Mouse (Mus musculus): ENCODE data around the gene Sh3kbp1.

- TF ChIP-seq CTCF (IDR thresholded peaks at IDR 0.05; ENCODE audit: extremely low read depth, insufficient read depth, insufficient read length, insufficient replicate concordance) = no peak
- no peak for TF ChIP-seq POLR2A (IDR thresholded peaks at IDR 0.05; ENCODE audit: low read depth, low read length)
Measured at GRCm38 (mm10) chrX:159913489-159913888, 286.4 kb downstream of the Sh3kbp1 start.

Data from spleen, adult 2 months (tissue).